Mouse (Mus musculus): ENCODE results near the gene 5031439G07Rik.

The 5031439G07Rik gene

GRCm38 (mm10) chr15:84975729-84976128 lies 12.6 kb downstream of the 5031439G07Rik start:
- POLR2A ChIA-PET, result interaction anchor here in 2 of 4 experiments (0.6 to 1.3 kb wide), 2 partner anchors 8 to 101 kb away, joined by 3 to 5 read pairs; no protein-coding TSS in a partner anchor
- CTCF ChIA-PET, result interaction anchor here in 2 of 4 experiments (0.5 to 0.8 kb wide), 3 partner anchors 20 to 185 kb away, joined by 3 to 8 read pairs (median 4); no protein-coding TSS in a partner anchor

DNA sequence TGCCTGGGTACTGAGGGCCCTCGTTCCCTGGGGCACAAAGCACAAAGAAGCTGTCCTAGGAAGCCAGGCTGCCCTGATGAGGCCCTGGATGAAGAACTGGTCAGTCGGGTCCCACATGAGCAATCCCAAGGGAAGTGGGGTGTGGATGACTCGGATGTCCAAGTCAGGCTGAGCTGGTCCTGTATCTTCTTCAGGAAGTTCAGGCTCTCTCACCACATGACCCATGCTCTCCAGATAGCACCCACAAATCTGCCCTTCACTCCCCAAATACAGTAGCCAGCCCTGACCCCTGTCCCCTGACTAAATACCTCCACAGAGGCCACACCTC lies 14.8 kb downstream of the 5031439G07Rik start:
- CTCF ChIA-PET, result interaction anchor here in 2 of 4 experiments (0.6 to 1.3 kb wide), 3 partner anchors 11 to 51 kb away, joined by 3 to 7 read pairs (median 3); no protein-coding TSS in a partner anchor
- POLR2A ChIA-PET, result no interaction called here

GRCm38 (mm10) chr15:84972860-84973543 lies 15.3 kb downstream of the 5031439G07Rik start:
- POLR2A ChIA-PET, result no interaction called here
- CTCF ChIA-PET, result interaction anchor here in 2 of 4 experiments (0.6 to 1.3 kb wide), 3 partner anchors 11 to 50 kb away, joined by 3 to 7 read pairs (median 3); no protein-coding TSS in a partner anchor

- POLR2A ChIA-PET, result interaction anchor here in 1 of 4 experiments (1.0 kb wide), 1 partner anchor 27 kb away, joined by 3 read pairs; no protein-coding TSS in a partner anchor
- CTCF ChIA-PET, result no interaction called here
Measured at GRCm38 (mm10) chr15:84968534-84968933, 19.8 kb downstream of the 5031439G07Rik start.

DNA sequence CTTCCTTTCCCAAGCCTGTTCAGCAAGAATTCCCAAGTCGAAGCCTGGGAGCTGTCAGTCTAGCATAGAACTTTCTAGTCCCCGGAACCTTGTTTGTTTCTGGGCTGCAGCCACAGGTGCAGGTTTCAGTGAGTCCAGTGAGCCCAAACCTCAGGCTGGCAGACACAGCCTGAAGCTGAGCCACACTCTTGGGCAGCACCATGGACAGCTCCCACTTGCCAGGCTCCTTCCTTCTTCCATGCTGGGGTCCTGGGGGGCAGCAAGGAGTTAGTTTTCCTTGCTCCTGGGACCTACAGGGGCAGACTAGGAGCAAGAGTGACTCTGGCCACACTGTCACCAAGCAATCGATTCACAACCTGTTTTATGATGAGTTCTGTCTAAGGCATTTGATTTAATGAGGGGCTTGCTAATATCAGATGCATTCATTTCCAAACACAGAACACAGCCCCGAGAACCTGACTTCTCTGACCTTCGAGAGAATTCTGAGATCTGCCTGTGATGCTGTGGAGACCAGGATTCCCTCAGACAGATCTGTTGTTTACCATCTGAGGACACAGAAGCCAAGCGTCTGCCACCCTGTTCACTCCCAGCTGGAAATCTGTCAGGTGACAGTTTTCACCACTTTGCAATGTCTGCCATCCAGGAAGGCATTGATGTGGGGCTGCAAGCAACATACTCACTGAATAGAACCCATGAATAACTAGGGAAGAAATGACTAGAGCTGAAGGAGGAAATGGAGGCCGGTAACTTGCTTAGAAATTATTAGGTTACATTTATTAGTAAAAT lies 22.6 kb downstream of the 5031439G07Rik start:
- CTCF ChIA-PET, result interaction anchor here in 2 of 4 experiments (0.5 to 0.7 kb wide), 4 partner anchors 74 to 847 kb away, joined by 3 read pairs; no protein-coding TSS in a partner anchor
- POLR2A ChIA-PET, result interaction anchor here in 3 of 4 experiments (0.5 to 1.0 kb wide), 6 partner anchors 12 to 240 kb away, joined by 3 read pairs; no protein-coding TSS in a partner anchor

DNA sequence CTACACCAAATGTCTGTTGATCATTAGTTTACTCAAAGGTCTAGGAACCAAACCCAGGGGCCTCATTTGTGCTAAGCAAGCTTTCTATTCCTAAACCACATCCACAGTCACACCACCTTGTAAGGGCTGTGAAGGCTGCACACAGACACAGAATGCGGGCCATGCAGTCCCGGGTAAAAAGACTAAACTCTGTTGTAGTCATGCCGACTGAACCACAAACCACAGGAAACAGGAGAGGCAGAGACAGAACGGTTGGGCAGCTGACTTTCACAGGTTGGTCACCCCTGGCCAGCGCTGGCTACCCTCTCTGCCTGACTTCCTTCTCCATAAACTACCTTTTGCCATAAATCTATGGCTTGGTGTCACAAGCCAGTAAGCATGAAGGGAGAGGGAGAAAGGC lies 23.6 kb downstream of the 5031439G07Rik start:
- CTCF ChIA-PET, result no interaction called here
- POLR2A ChIA-PET, result interaction anchor here in 1 of 4 experiments (0.6 kb wide), 1 partner anchor 112 kb away, joined by 3 read pairs; no protein-coding TSS in a partner anchor

- ChIA-PET CTCF (interaction anchor here in 1 of 4 experiments (0.7 to 2.6 kb wide), 4 partner anchors 20 to 109 kb away, joined by 3 to 8 read pairs (median 3); no protein-coding TSS in a partner anchor), POLR2A (interaction anchor here in 1 of 4 experiments (0.9 kb wide), 1 partner anchor 291 kb away, joined by 3 read pairs; no protein-coding TSS in a partner anchor)
Measured at GRCm38 (mm10) chr15:84962518-84962917, 25.8 kb downstream of the 5031439G07Rik start.

DNA sequence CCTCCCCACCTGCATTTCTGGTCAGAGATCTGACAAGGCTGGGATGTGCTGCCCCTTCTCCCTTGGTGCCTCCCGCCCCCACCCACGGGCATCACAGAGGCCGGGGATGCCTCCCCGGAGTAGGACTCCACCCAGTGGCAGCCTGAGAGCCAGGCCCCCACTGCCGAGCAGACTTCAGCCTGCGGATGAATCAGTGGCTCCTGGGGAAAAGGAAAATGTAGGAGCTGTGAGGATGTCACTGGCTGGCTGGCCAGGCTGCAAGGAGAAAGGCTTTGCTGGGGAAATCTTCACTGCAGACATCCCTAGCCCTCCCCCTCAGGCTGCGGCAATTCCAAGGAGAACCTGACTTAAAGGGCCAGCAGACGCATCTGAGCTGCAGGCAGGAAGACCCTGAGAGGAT lies 27.7 kb downstream of the 5031439G07Rik start:
- POLR2A ChIA-PET, result no interaction called here
- CTCF ChIA-PET, result interaction anchor here in 1 of 4 experiments (1.3 to 2.6 kb wide), 2 partner anchors 35 to 82 kb away, joined by 3 to 8 read pairs; no protein-coding TSS in a partner anchor

DNA sequence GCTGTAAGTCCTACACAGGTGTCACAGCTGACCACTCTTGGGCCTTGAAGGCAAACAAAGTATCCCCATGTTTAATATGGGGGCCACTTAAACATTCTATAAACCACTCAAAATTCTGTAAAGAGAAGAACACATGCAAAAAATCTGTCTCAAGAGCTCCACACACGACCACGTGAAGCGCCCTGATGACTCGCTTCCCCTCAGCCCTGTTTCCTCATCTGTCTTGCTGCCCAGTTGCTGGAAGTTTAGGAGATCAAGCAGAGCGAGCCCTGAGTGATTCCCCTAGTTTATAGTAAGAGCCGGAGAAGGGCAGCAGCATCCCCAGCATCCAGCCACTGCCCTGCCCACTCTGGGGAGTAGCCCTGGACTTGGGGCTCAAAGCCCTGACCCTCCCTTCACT lies 28.5 kb downstream of the 5031439G07Rik start:
- POLR2A ChIA-PET, result interaction anchor here in 1 of 4 experiments (1.2 kb wide), 1 partner anchor 78 kb away, joined by 3 read pairs; no protein-coding TSS in a partner anchor
- CTCF ChIA-PET, result interaction anchor here in 2 of 4 experiments (0.5 to 0.6 kb wide), 2 partner anchors 57 to 278 kb away, joined by 3 to 5 read pairs; no protein-coding TSS in a partner anchor

GRCm38 (mm10) chr15:84958331-84958730 lies 30.0 kb downstream of the 5031439G07Rik start:
- POLR2A ChIA-PET, result no interaction called here
- CTCF ChIA-PET, result no interaction called here

DNA sequence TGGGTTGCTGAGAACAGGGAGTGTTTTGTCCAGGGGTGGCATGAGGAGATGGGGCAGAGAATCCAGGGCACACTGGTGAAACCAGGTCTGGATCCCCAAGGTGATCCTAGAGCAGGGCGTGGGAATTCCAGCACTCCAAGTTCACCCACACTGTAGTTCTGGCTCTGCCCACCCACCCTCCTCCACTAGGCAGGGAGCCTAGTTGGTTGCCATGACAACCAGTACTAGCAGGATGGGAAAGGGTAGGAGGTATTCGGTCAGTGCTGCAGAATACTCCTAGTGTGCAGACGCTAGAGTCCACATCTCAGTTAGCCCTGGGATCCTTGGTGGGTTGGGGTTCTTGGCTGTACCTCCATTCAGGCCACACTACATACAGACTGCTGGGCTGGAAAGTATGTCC lies 30.5 kb downstream of the 5031439G07Rik start:
- ChIA-PET CTCF (interaction anchor here in 1 of 4 experiments (0.5 kb wide), 1 partner anchor 32 kb away, joined by 5 read pairs; no protein-coding TSS in a partner anchor), POLR2A (no interaction called here)

GRCm38 (mm10) chr15:84953259-84953658 lies 35.1 kb downstream of the 5031439G07Rik start:
- ChIA-PET POLR2A (interaction anchor here in 1 of 4 experiments (0.7 kb wide), 1 partner anchor 158 kb away, joined by 3 read pairs; no protein-coding TSS in a partner anchor), CTCF (interaction anchor here in 1 of 4 experiments (0.7 kb wide), 1 partner anchor 22 kb away, joined by 5 read pairs; no protein-coding TSS in a partner anchor)

GRCm38 (mm10) chr15:84950053-84950452 lies 38.3 kb downstream of the 5031439G07Rik start:
- POLR2A ChIA-PET, result interaction anchor here in 1 of 4 experiments (0.5 kb wide), 1 partner anchor 38 kb away, joined by 5 read pairs; the partner anchor contains the start of gene 5031439G07Rik
- CTCF ChIA-PET, result no interaction called here

- ChIA-PET POLR2A (interaction anchor here in 3 of 4 experiments (0.6 to 3.8 kb wide), 6 partner anchors 9 to 39 kb away, joined by 3 to 19 read pairs (median 6); partner anchors contain the start of genes 5031439G07Rik (in 1 of the 3) and Nup50 (in 1 of the 3)), CTCF (interaction anchor here in 1 of 4 experiments (1.0 kb wide), 1 partner anchor 10 kb away, joined by 3 read pairs; no protein-coding TSS in a partner anchor)
Measured at GRCm38 (mm10) chr15:84948990-84949389, 39.4 kb downstream of the 5031439G07Rik start.

GRCm38 (mm10) chr15:84944319-84944718 lies 44.0 kb downstream of the 5031439G07Rik start:
- ChIA-PET CTCF (interaction anchor here in 2 of 4 experiments (0.5 to 2.6 kb wide), 2 partner anchors 18 to 660 kb away, joined by 3 to 7 read pairs; no protein-coding TSS in a partner anchor), POLR2A (interaction anchor here in 2 of 4 experiments (0.8 to 2.8 kb wide), 4 partner anchors 9 to 22 kb away, joined by 3 to 11 read pairs (median 4); partner anchors contain the start of gene Nup50 (in 1 of the 2))

GRCm38 (mm10) chr15:84942647-84943285 lies 45.6 kb downstream of the 5031439G07Rik start:
- POLR2A ChIA-PET, result interaction anchor here (0.6 to 2.8 kb wide), 9 partner anchors 9 to 913 kb away, joined by 3 to 11 read pairs (median 4); partner anchors contain the start of gene Nup50 (in 2 of the 4)
- CTCF ChIA-PET, result interaction anchor here in 1 of 4 experiments (2.6 kb wide), 1 partner anchor 17 kb away, joined by 7 read pairs; no protein-coding TSS in a partner anchor

DNA sequence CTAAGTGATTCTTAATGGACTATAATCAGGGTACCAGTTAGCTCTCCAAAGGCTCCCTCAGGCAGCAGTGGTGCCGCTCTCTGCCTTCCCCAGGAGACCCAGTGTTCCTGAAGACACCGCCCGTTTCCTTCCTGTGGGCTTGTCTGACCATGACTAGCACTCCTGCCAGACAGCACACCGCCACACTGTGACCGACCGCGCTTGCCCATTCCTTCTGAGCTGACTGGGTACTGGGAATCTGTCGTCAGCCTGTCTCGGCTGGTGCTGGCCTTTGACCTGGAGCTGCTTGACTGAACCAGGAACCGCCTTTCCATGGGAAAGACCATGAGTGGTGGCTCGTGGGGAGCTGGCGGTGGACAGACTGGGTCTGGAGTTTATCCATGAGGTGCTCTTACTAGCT lies 48.2 kb downstream of the 5031439G07Rik start:
- ChIA-PET POLR2A (interaction anchor here in 3 of 4 experiments (0.5 to 4.7 kb wide), 16 partner anchors 8 to 114 kb away, joined by 3 to 22 read pairs (median 4); partner anchors contain the start of genes 5031439G07Rik (in 1 of the 3) and Nup50 (in 1 of the 3)), CTCF (interaction anchor here in 2 of 4 experiments (0.9 to 1.5 kb wide), 3 partner anchors 15 to 130 kb away, joined by 3 to 9 read pairs (median 5); no protein-coding TSS in a partner anchor)

Data from embryonic stem cell, embryonic (primary cell).